Mouse (Mus musculus): Measurements from ENCODE around the gene Tbcb.

DNA sequence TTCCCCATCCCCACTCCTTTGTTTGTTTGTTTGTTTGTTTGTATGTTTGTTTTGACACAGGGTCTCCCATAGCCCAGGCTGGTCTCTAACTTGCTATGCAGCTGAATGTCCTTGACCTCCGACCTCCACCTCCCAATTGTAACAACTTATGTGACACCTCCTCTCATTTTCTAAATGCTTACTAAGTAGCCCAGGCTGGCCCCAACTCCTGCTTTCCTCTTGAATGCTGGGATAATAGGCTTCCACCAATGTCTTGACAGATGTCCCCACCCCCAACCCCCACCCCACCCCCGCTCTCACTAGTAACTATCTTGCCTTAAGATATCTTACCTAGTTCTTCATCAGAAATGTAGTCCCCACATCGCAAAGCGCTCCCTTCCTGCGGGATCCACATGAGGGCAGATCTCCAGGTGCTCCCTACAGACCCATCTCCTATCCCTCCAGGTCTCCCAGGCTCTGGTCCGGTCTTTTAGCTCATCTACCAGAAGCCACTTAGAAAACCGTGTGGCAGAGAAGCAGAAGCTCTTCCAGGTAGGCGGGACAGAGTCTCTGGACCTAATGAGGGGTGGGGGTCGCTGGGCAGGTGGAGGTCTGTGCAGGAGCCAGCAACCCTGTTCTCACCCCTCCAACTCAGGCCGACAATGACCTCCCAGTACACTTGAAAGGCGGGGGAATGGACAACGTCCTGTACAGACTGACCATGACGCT lies 47.3 kb downstream of the Tbcb start:
- no peak for TF ChIP-seq CTCF (IDR thresholded peaks at IDR 0.05; ENCODE audit: low read depth)
- TF ChIP-seq EP300 (IDR thresholded peaks at IDR 0.05; ENCODE audit: low read depth): no peak
